Mouse (Mus musculus) gastrocnemius, postnatal 4 days (tissue): Measurements from ENCODE around the gene Eci1. TPM values are rescaled to one million over a fixed set of nuclear protein-coding genes. Genes with fewer than 3 reads are reported as not detected.
"Not testable (repeated sequence)": the region's sequence is repeated elsewhere in the genome, so short reads cannot be mapped to it uniquely, and the experiment has no call there.

Source experiments
- DNase-seq, 2 experiments: peaks; one replicate each; pipeline ENCODE4 v3.0.0; 2021 to 2022; ENCODE audit warnings: low spot score in 2 of 2, mixed read lengths in 2 of 2
- long read RNA-seq, 2 experiments: library from polyadenylated mRNA; stranded (forward); transcript quantifications; one replicate each; pipeline ENCODE4 v2.0.0; 2021
- total RNA-seq, 2 experiments: library from RNA; stranded (reverse); gene quantifications; 2 replicates each; pipeline ENCODE4 v1.2.3; 2021

Gene Eci1
- 100 to 1,000 TPM; 117 to 133 TPM for total RNA-seq
- long read RNA-seq, experiment 1, transcript Eci1-205 (7 exons, 1,137 nt) = major isoform, 135 of 148 reads
- long read RNA-seq, experiment 1, partial matches to known transcripts = 10 of 148 reads
- long read RNA-seq, experiment 1, other reads (novel, unspliced or antisense) = 3 of 148 reads
- long read RNA-seq, experiment 2, transcript Eci1-205 (7 exons, 1,137 nt) = major isoform, 129 of 153 reads
- long read RNA-seq, experiment 2, partial matches to known transcripts = 16 of 153 reads
- long read RNA-seq, experiment 2, other reads (novel, unspliced or antisense) = 7 of 153 reads

GRCm38 (mm10) chr17:24426471-24427169 lies at the start of gene Eci1:
Eci1 (plus strand) TSS chr17:24426641.
- DNase-seq = peak; percentile 87 to 94

DNA sequence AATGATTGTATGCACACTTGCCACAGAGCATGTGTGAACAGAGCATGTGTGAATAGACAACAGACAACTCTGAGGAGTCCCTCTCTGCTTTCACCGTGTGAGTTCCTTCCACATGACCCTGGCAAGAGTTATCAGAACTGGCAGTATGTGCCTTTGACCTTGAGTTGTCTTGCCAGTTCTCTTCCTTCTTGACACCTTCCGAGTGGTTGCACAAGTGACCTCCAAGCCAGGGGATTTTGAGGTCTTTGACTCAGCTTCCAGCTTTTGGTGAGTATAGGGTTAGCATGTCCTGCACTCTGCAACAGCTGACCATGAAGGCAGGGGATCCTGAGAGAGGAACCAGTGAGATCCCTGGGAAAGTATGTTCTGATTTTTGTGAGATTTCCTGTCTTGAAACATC lies 47.9 kb upstream of the Eci1 start:
- no peak for DNase-seq

DNA sequence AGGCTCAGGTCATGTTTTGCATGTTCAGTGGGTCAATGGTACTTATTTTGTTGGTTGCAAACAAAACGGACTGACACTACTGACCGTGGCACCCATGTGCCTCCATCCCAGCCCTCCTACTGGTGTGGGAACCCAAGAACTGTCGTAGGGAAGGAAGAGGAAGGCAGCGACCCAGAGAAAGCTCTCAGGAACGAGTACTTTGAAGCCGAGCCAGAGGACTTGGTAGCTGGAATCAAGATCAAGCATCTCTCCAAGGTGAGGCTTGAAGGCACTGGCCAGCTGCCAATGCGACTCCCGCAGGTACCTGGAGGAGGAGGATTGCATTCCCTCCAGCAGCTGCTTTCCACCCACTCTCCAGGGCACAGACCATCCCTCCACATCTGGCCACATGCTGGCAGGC lies 42.7 kb upstream of the Eci1 start:
- DNase-seq = no peak

DNA sequence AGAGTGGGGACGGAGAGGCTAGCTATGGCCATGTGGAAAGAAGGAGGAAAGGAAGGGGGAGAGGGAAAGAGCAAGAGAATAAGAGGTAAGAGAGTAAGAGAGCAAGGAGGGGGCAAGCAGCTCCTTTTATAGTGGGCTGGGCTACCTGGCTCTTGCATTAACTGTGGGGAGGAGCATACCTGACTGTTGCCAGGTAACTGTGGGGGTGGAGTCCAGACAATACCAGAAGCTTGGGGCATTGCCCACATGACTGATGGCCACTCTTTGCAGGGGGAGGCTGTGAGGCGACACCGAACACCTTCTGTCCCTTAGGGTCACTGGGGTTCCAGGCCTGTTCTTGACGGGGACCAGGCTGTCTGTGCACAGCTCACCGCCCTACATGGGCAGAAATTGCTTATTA lies 37.7 kb upstream of the Eci1 start:
- DNase-seq = no peak

DNA sequence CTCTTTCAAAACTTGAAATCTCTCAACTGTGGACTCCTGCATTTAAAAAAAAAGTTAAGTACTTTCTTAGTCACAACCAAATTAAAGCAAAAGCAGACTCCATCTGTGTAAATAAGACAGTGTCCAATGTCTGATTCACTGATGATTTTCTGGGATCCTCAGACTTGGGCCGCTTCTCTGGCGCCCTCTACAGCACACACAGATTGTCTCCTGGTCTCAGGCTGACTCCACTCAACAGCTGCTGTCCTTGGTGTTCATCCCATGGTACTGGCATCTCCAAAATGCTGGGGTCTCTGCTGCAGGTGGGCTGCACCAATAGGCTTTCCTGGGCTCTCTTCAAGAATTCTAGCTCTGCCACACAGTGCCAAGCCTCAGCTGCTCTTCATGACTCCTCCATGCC lies 36.6 kb upstream of the Eci1 start:
- DNase-seq = peak in 1 of 2 experiments; percentile 40

DNA sequence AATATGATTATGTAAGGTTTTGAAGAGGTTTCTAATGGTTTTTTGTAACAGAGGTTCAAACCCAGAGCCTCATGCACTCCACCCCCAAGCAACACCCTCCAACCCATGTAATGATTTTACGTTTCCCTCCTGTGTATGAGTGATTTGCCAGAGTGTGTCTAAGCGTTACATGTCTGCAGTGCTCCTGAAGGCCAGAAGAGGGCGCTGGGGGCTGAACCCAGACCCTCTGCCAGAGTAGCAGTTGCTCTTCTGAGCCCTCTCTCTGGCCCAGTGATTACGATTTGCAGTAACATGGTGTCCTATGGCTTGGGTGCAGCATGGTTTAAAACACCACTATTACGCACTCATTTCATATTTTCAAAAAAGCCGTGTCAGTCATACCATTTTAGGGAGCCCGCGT lies 35.3 kb upstream of the Eci1 start:
- DNase-seq = no peak

DNA sequence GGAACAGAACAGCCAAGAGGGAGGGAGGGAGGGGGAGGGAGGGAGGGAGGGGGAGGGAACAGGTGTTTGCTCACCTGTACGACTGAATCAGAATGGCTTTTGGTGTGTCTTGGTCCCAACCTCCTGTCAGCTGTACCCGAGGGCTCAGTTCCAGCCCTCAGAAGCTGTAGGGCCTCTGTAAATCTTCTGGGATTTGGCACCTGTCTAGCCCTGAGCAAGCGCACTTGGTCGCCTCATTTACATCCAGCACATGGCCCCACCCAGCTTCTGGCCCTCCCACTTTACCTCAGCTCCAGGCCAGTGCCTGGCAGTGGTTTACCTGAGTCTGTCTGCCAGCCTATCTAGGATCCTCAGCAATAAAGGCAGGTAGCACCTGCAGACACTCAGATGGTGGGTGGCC lies 32.9 kb upstream of the Eci1 start:
- no peak for DNase-seq

GRCm38 (mm10) chr17:24394456-24394855 lies 32.0 kb upstream of the Eci1 start:
- no peak for DNase-seq

- DNase-seq = no peak
Measured at GRCm38 (mm10) chr17:24402371-24402770, 24.1 kb upstream of the Eci1 start.

GRCm38 (mm10) chr17:24407116-24407803 lies 19.2 kb upstream of the Eci1 start:
- no peak for DNase-seq

DNA sequence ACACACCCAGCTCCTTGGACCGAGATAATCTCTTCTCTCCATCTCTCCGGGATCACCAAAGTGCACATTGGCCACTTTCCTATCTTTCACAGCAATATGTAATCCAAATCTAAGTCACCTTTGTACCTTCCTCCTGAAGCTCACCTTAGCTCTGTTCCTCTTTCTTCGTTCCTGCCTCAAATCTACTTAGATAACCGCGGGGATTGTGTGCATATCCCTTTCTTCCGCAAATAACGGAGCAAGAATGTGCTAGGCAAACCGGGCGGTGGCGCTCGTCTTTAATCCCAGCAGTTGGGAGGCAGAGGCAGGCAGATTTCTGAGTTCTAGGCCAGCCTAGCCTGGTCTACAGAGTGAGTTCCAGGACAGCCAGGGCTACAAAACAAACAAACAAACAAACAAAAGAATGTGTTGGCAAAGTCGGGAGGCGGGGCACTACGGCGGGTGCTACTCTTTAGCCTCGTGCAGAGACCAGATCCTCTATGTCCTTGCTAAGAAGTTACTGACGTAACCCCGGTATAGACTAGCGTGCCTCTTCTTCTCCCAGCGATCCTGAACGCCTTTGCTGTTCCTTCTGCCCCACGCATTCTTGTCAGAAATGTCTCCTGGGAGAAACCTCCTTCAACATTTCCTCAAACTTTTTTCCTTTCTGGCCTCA lies 12.8 kb upstream of the Eci1 start:
- DNase-seq = no peak

DNA sequence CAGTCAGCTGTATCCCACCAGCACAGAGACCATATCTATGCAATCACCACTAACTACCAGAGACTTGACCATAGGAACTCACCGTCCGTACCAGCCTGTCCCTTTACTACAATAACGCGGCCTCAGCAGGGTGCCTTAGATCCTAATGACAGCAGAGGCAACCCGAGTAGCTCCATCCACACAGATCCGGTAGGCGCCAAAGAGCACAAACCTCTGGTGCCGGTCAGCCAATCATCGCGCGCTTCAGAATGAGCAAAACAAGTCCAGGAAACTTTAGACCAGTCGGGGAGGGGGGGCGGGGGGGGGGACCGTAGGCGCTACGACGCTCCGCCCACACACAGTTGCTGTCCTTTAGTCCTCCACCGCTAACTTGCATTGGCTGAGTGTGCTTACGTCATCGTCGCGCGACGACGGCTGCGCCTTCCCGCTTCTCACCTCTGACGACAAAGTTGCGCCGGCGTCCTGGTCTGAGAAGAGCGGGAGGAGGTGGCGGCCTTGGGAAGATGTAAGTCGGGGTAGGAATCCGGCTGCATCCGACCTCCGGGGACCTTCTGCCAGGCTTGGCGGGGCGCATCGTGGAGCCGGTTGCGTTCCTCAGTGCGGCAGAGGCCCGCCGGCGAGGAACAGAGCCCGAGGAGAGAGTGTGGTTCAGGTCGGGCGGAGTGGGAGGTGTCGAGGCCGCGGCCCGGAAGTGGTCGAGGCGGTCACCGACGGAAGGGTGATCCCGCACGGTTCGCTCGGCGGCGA lies 12.0 kb upstream of the Eci1 start, which contains the start of gene Rnps1:
TSS of gene Rnps1 (plus strand) at position 336 of the 747 bp plus-strand sequence.
- peak; percentile 88 to 95 for DNase-seq

DNA sequence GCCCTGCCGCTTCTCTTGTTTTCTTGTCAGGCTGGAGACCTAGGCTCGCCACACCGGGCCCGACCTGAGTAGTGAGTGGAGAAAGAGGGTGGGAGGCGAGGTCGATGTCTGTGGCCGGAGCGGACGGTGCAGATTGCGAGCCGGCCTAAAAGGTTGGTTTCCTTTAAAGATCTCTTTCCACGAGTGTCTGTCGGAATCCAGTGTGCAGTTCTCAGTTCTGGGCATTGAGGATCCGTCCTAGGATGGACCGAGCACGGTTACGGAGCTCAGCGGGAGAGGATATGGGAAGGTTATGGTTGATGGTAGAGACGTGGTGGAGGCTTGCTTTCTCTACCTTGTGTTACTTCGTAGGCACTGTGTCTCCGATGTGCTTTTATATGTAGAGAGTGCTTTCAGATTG lies 11.4 kb upstream of the Eci1 start:
- no peak for DNase-seq

DNA sequence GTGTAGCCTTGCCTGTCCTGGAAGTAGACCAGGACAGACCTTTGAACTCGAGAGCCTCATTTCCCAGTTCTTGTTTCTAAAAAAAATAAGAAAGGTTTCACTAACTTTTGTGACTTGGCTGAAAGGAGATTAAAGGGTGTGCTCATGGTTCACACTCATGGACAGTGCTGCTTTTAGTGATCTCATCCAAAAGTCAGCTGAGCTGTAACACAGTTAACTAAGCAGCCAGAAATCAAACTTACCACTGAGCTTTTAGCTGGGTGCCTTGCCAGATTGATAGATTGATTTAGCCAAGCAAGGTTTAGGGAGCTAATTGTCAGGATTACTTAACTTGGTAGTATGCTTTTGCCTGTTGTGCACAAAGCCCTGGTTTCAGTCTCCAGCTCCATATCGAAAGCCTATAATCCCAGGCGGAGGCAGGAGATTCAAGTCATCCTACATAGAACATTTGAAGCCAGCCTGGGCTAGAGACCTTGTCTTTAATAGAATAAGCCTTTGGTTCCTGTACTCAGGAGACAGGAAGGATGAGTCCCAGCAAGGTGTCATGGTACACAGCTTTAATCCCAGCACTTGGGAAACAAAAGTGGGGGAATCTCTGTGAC lies 10.3 kb upstream of the Eci1 start:
- no peak for DNase-seq

GRCm38 (mm10) chr17:24423114-24423513 lies 3.3 kb upstream of the Eci1 start:
- no peak for DNase-seq

DNA sequence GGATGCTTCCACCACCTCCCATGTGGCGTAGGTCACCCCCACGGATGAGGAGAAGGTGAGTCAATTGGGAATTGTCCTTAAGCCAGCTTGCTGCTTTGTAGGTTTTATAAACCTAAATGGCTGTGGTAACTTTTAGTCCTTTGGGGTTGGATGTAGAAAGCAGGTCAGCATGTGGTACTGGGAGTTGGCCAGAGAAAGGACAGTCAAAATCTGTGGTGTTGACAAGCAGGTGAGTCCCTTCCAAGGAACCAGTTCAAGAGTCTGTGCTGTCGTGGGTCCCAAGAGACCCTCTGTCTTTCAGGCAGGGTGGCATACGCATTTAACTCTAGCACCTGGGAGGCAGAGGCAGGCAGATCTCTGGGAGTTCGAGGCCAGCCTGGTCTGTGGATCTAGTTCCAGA lies 2.0 kb upstream of the Eci1 start:
- DNase-seq = no peak

DNA sequence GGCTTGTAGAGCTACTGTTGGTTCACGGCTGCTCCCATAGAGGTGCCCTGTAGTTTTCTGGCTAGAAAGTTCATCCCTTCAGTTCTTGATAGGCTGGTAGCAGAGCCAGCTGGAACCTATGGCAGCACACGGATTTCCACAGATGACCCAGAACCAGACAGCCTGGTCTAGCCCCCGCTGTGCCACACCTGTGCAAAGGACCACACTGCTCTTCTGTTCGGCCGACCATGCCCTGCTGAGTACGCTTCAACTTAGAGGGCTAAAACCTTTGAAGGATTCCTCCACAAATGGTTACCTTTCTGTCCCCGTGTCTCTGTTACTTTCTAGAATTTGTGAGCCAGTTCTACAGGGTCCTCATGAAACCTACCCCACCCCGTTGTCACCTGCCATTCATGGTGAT lies 1.1 kb upstream of the Eci1 start:
- DNase-seq = not testable (repeated sequence)

- no peak for DNase-seq
Measured at GRCm38 (mm10) chr17:24425905-24426304, 536 bp upstream of the Eci1 start.

DNA sequence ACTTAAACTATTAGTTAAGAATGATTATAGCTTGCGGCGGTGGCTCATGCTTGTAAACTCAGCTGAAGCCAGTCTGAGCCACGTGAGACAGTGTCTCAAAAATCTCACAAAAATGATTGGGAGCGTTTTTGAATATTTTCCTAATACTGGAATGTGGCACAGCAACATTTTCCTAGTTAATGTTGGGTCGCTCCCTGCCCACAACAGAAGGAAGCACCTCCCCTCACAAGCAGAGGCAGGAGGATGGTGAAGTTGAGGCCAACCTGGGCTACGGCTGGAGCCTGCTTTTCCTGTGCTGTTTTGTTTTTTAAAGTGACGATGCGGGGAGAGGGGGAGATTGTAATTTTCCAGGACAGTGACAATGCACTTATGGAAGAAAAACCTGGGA lies 723 bp downstream of the Eci1 start:
- no peak for DNase-seq

GRCm38 (mm10) chr17:24429201-24429983 lies 3.0 kb downstream of the Eci1 start:
- no peak for DNase-seq
